Mouse (Mus musculus): ENCODE results near the gene Sardh. TPM values are rescaled to one million over a fixed set of nuclear protein-coding genes. Genes with fewer than 3 reads are reported as not detected.

Gene Sardh
- total and polyA plus RNA-seq, 2 experiments from 2014 or later = 8.9 to 11.8 TPM

DNA sequence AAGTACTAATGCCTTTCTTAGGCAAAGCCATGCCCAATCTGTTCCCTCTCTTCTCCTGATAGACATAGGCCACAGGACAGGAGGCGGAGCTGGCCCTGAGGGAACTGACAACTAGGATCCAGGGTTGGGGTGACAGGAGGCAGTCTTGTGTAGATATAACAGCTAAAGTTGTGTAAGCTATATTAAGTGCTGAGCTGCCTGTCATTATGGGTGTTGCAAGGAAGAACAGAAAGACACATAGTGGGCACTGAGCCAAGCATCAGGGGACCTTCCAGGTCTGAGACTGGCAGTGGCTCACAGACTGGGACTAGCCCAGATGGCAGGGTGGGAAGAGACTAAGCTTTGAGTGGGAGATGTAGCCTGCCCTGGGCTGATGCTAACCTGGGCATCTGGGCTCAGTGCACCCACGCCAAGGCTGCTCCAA lies 30.0 kb downstream of the Sardh start:
- Histone ChIP-seq H3K4me2 (ENCODE audit: low read depth, low read length, poor library complexity, severe bottlenecking) (no peak overlapping the region), H3K9me3 (ENCODE audit: low read length) (no peaks in the 10 kb centered on the region), H3K36me3 (ENCODE audit: insufficient read depth, low read length) (no peaks in the 10 kb centered on the region), H3K9ac (replicated peaks; ENCODE audit: low read length, poor library complexity, severe bottlenecking) (no peak overlapping the region), H3K27ac (ENCODE audit: low read depth, low read length) (no peak overlapping the region), H3K4me1 (ENCODE audit: insufficient read depth, low read length) (no peaks in the 10 kb centered on the region), H3K4me3 (ENCODE audit: low read depth, low read length) (no peak overlapping the region), H3K27me3 (ENCODE audit: insufficient read depth, low read length) (no peaks in the 10 kb centered on the region)
- TF ChIP-seq CTCF (IDR thresholded peaks at IDR 0.05) = no peak
- no peak for ATAC-seq (ENCODE audit: low FRiP score)
- WGBS = 58% methylated on average over 2 of the region's 2 CpGs
- peak; percentile 28 for DNase-seq (ENCODE audit: low spot score)

GRCm38 (mm10) chr2:27215537-27215936 lies 32.6 kb downstream of the Sardh start:
- Histone ChIP-seq H3K9me3 (ENCODE audit: low read length) (no peaks in the 10 kb centered on the region), H3K4me2 (ENCODE audit: low read depth, low read length, poor library complexity, severe bottlenecking) (no peak overlapping the region), H3K36me3 (ENCODE audit: insufficient read depth, low read length) (no peaks in the 10 kb centered on the region), H3K9ac (replicated peaks; ENCODE audit: low read length, poor library complexity, severe bottlenecking) (no peak overlapping the region), H3K4me3 (ENCODE audit: low read depth, low read length) (no peak overlapping the region), H3K4me1 (ENCODE audit: insufficient read depth, low read length) (no peaks in the 10 kb centered on the region), H3K27ac (ENCODE audit: low read depth, low read length) (no peak overlapping the region), H3K27me3 (ENCODE audit: insufficient read depth, low read length) (no peaks in the 10 kb centered on the region)
- 73% methylated on average over 2 of the region's 2 CpGs for WGBS
- no peak for DNase-seq (ENCODE audit: low spot score)
- no peak for ATAC-seq (ENCODE audit: low FRiP score)
- no peak for TF ChIP-seq CTCF (IDR thresholded peaks at IDR 0.05)

- WGBS = 64% methylated on average over 8 of the region's 8 CpGs
- no peaks in the 10 kb centered on the region for H3K36me3 ChIP-seq (ENCODE audit: insufficient read depth, low read length)
- no peak overlapping the region for H3K4me2 ChIP-seq (ENCODE audit: low read depth, low read length, poor library complexity, severe bottlenecking)
- TF ChIP-seq CTCF (IDR thresholded peaks at IDR 0.05) = no peak
- H3K9me3 ChIP-seq (ENCODE audit: low read length) = no peaks in the 10 kb centered on the region
- H3K27ac ChIP-seq (ENCODE audit: low read depth, low read length) = no peak overlapping the region
- no peak overlapping the region for H3K9ac ChIP-seq (replicated peaks; ENCODE audit: low read length, poor library complexity, severe bottlenecking)
- ATAC-seq (ENCODE audit: low FRiP score) (no peak), DNase-seq (ENCODE audit: low spot score) (peak; percentile 14)
- no peaks in the 10 kb centered on the region for H3K4me1 ChIP-seq (ENCODE audit: insufficient read depth, low read length)
- no peak overlapping the region for H3K4me3 ChIP-seq (ENCODE audit: low read depth, low read length)
- no peaks in the 10 kb centered on the region for H3K27me3 ChIP-seq (ENCODE audit: insufficient read depth, low read length)
Observed at GRCm38 (mm10) chr2:27211966-27212893, 35.9 kb downstream of the Sardh start.

DNA sequence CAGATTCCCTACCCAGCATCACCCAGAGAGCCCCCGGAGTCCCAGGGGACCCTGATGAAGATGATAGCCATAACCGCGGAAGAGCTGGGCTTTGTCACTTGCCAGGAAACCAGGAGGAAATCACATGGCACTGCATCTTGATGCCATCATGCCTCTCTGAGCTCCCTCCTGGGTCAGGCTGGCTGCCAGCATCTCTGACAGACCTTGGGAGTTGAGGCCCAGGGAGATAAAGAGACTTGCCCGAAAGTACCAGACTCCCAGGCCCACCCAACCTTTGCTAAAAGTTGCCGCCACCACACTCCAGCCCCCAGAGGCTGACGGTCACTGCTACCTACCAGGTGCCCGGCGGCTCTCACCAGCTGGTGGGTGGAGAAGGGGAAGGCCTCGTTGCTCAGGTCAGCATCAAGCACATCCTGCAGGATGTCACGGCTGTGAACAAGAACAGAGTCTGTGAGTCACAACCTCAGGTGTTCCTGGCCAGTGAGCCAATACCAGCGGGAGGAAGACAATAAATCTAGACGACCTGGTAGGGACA lies 37.4 kb downstream of the Sardh start:
- H3K9me3 ChIP-seq (ENCODE audit: low read length) = no peaks in the 10 kb centered on the region
- ATAC-seq (ENCODE audit: low FRiP score) (no peak), DNase-seq (ENCODE audit: low spot score) (peak; percentile 19)
- H3K27me3 ChIP-seq (ENCODE audit: insufficient read depth, low read length) = no peaks in the 10 kb centered on the region
- TF ChIP-seq CTCF (IDR thresholded peaks at IDR 0.05) = no peak
- no peak overlapping the region for H3K9ac ChIP-seq (replicated peaks; ENCODE audit: low read length, poor library complexity, severe bottlenecking)
- no peaks in the 10 kb centered on the region for H3K36me3 ChIP-seq (ENCODE audit: insufficient read depth, low read length)
- H3K27ac ChIP-seq (ENCODE audit: low read depth, low read length) = no peak overlapping the region
- no peaks in the 10 kb centered on the region; the same call in 1 of the 2 replicates for H3K4me1 ChIP-seq (ENCODE audit: insufficient read depth, low read length)
- H3K4me2 ChIP-seq (ENCODE audit: low read depth, low read length, poor library complexity, severe bottlenecking) = no peak overlapping the region
- WGBS = 87% methylated on average over 12 of the region's 12 CpGs
- H3K4me3 ChIP-seq (ENCODE audit: low read depth, low read length) = no peak overlapping the region

- no peaks in the 10 kb centered on the region for H3K27me3 ChIP-seq (ENCODE audit: insufficient read depth, low read length)
- H3K9me3 ChIP-seq (ENCODE audit: low read length) = no peaks in the 10 kb centered on the region
- no peak for ATAC-seq (ENCODE audit: low FRiP score)
- H3K4me2 ChIP-seq (ENCODE audit: low read depth, low read length, poor library complexity, severe bottlenecking) = no peak overlapping the region
- no peaks in the 10 kb centered on the region; the same call in 1 of the 2 replicates for H3K4me1 ChIP-seq (ENCODE audit: insufficient read depth, low read length)
- no peak overlapping the region for H3K27ac ChIP-seq (ENCODE audit: low read depth, low read length)
- peak; percentile 27 for DNase-seq (ENCODE audit: low spot score)
- no peak overlapping the region for H3K4me3 ChIP-seq (ENCODE audit: low read depth, low read length)
- no peak overlapping the region for H3K9ac ChIP-seq (replicated peaks; ENCODE audit: low read length, poor library complexity, severe bottlenecking)
- TF ChIP-seq CTCF (IDR thresholded peaks at IDR 0.05) = peak; percentile 55
- WGBS = 59% methylated on average over 7 of the region's 7 CpGs
- H3K36me3 ChIP-seq (ENCODE audit: insufficient read depth, low read length) = no peaks in the 10 kb centered on the region
Observed at GRCm38 (mm10) chr2:27210255-27210654, 37.9 kb downstream of the Sardh start.

DNA sequence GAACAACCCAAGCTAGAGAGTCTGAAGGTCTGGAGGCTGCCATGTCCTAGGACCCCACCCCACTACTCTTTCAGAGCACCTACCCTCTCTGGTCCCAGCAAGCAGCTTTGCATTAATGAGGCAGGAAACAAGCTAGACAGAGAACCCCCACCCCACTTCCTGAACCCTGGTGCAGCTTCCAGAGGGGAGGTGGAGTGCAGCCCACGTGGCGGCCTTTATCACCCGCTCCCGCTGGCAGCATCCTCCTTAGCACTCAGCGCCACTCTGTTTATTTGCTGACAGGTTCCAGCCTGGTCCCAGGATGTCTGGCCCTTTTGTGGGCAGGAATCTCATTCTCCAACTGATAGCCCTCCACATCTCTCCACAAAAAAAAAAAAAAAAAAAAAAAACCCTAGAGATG lies 38.3 kb downstream of the Sardh start:
- 77% methylated on average over 5 of the region's 5 CpGs for WGBS
- no peak overlapping the region for H3K27ac ChIP-seq (ENCODE audit: low read depth, low read length)
- H3K4me3 ChIP-seq (ENCODE audit: low read depth, low read length) = no peak overlapping the region
- no peaks in the 10 kb centered on the region; the same call in 1 of the 2 replicates for H3K4me1 ChIP-seq (ENCODE audit: insufficient read depth, low read length)
- no peak overlapping the region for H3K9ac ChIP-seq (replicated peaks; ENCODE audit: low read length, poor library complexity, severe bottlenecking)
- H3K4me2 ChIP-seq (ENCODE audit: low read depth, low read length, poor library complexity, severe bottlenecking) = no peak overlapping the region
- H3K36me3 ChIP-seq (ENCODE audit: insufficient read depth, low read length) = no peaks in the 10 kb centered on the region
- no peaks in the 10 kb centered on the region for H3K27me3 ChIP-seq (ENCODE audit: insufficient read depth, low read length)
- no peak for DNase-seq (ENCODE audit: low spot score)
- ATAC-seq (ENCODE audit: low FRiP score) = no peak
- TF ChIP-seq CTCF (IDR thresholded peaks at IDR 0.05) = no peak
- no peaks in the 10 kb centered on the region for H3K9me3 ChIP-seq (ENCODE audit: low read length)
